18 mouse cellular contexts compared by ENCODE assay signal in genomic region chr1:171515039-171515438, GRCm38 (mm10). TPM values are rescaled to one million over a fixed set of nuclear protein-coding genes. Genes with fewer than 3 reads are reported as not detected.
A peak's percentile ranks its signal among the peaks of the same experiment; 100 is the strongest.
DNase-seq lines count a peak whose midpoint lies in the region; ATAC-seq and TF ChIP-seq lines count a peak whose summit lies in the region.
"Had no signal": no experiment of that assay in that cellular context is flagged by ENCODE, and none has a peak within 500 bp of the region (broad histone marks: within the 10 kb centered on the region; RNA-seq: fewer than 3 reads in every experiment).

No protein-coding gene starts in this region.

- no peak for TF ChIP-seq POLR2A in kidney, adult 2 months (IDR thresholded peaks at IDR 0.05; ENCODE audit: low read depth, low read length)

- H3K27me3 ChIP-seq in kidney, adult 2 months (replicated peaks; ENCODE audit: control insufficient read depth, insufficient read depth, low read length), result no peaks in the 10 kb centered on the region
- H3K27me3 ChIP-seq: embryonic facial prominence, embryonic 12.5 days; heart, embryonic 15.5 days had no signal

- H3K36me3 ChIP-seq in kidney, adult 2 months (ENCODE audit: control insufficient read depth, insufficient read depth, low read length), result no peaks in the 10 kb centered on the region
- H3K36me3 ChIP-seq: embryonic facial prominence, embryonic 12.5 days; forebrain, embryonic 12.5 days; heart, embryonic 15.5 days had no signal

- DNase-seq in kidney, adult 2 months, result no peak
- DNase-seq in kidney, adult 18-20 months, result no peak
- DNase-seq in A20 (ENCODE audit: low read depth, low spot score) (peak; percentile 63), R1 (ENCODE audit: low read depth, low spot score) (peak; percentile 36)
- DNase-seq in layer of hippocampus, postnatal 14 days (ENCODE audit: low spot score in 2 of 2), result no peak
- DNase-seq in ovary, postnatal 14 days (ENCODE audit: low spot score), result no peak
- no peak for DNase-seq in left cerebral cortex, postnatal 10 days (ENCODE audit: extremely low spot score in 1 of 2, low spot score in 2 of 2)
- DNase-seq: cerebellum, adult 9-10 months; gastrocnemius, postnatal 25 days; kidney, postnatal 14 days; lung, embryonic 14.5 days; right cerebral cortex, postnatal 4 days had no signal

- no peaks in the 10 kb centered on the region for H3K4me1 ChIP-seq in kidney, adult 2 months (ENCODE audit: control insufficient read depth, insufficient read depth, low read length)
- H3K4me1 ChIP-seq: embryonic facial prominence, embryonic 12.5 days; forebrain, embryonic 12.5 days; heart, embryonic 15.5 days had no signal

- ATAC-seq in monocyte, adult 5-6 weeks (replicated peaks; ENCODE audit: insufficient number of reproducible peaks, low FRiP score, low TSS enrichment, poor library complexity, severe bottlenecking), result peak; percentile 79

- H3K27ac ChIP-seq in kidney, adult 2 months (ENCODE audit: insufficient read depth, low read depth, low read length), result no peak overlapping the region
- H3K27ac ChIP-seq: embryonic facial prominence, embryonic 12.5 days; forebrain, embryonic 12.5 days; heart, embryonic 15.5 days had no signal

- TF ChIP-seq CTCF in kidney, adult 2 months (conservative IDR thresholded peaks at IDR 0.05; ENCODE audit: insufficient read depth, insufficient read length, low read depth, low read length), result 0 out of 2 replicates have a peak, but pooled peaks have one; percentile 28

- intact Hi-C loops in left cerebral cortex, postnatal 10 days (cut with DNase I), result no loop called here

- 31% methylated on average over 1 of the region's 1 CpGs for WGBS in kidney, adult 2 months

- H3K4me3 ChIP-seq in kidney, adult 2 months (ENCODE audit: insufficient read depth, low read depth, low read length), result no peak overlapping the region
- H3K4me3 ChIP-seq: embryonic facial prominence, embryonic 12.5 days; forebrain, embryonic 12.5 days; heart, embryonic 15.5 days had no signal

RNA-seq across cellular contexts. Expression of gene Alyref2, which starts 11.8 kb away (rescaled TPM):
- polyA plus RNA-seq in kidney, adult 2 months (2012; rRNA removed), result 3.2 and 3.3 TPM in 2 replicates
- total RNA-seq in monocyte, adult 5-6 weeks (2017), result 10.6 to 14.2 TPM (median 11.8 TPM) in 3 replicates
- total RNA-seq in layer of hippocampus, postnatal 14 days (2021), result 1 to 10 TPM; 7.5 to 8.9 TPM
- 1 to 10 TPM; 4.6 to 5.5 TPM for total RNA-seq in left cerebral cortex, postnatal 10 days (2021)

RNA-seq across cellular contexts. Expression of gene Itln1, which starts 20.1 kb away (rescaled TPM):
- polyA plus RNA-seq in kidney, adult 2 months (2012; rRNA removed), result not detected in 2 replicates
- not detected in 3 replicates for total RNA-seq in monocyte, adult 5-6 weeks (2017)
- total RNA-seq in layer of hippocampus, postnatal 14 days (2021), result not detected
- total RNA-seq in left cerebral cortex, postnatal 10 days (2021), result not detected
- total RNA-seq: gastrocnemius, postnatal 25 days; left cerebral cortex, adult 8-10 months; midbrain, postnatal 0 days had no signal
- polyA plus RNA-seq: embryonic facial prominence, embryonic 12.5 days; forebrain, embryonic 12.5 days; heart, embryonic 15.5 days; lung, embryonic 14.5 days; midbrain, postnatal 0 days had no signal

RNA-seq across cellular contexts. Expression of gene Cd244a, which starts 44.0 kb away (rescaled TPM):
- polyA plus RNA-seq in kidney, adult 2 months (2012; rRNA removed), result 0.11 and 0.53 TPM in 2 replicates
- total RNA-seq in monocyte, adult 5-6 weeks (2017), result 232 to 381 TPM (median 239 TPM) in 3 replicates
- total RNA-seq in layer of hippocampus, postnatal 14 days (2021), result not detected
- total RNA-seq in left cerebral cortex, postnatal 10 days (2021), result not detected
- total RNA-seq: gastrocnemius, postnatal 25 days; midbrain, postnatal 0 days had no signal
- polyA plus RNA-seq: forebrain, embryonic 12.5 days; lung, embryonic 14.5 days; midbrain, postnatal 0 days had no signal

Comparison
In these comparisons a context has a peak if more than half of its experiments do, and no peak if none do; other contexts are left out.
1. DNase-seq: peak in A20 (single experiment) and R1 (single experiment); none in kidney, adult 2 months (single experiment), kidney, adult 18-20 months (single experiment), layer of hippocampus, postnatal 14 days (0 of 2), ovary, postnatal 14 days (single experiment) and left cerebral cortex, postnatal 10 days (0 of 2).
2. RNA of gene Cd244a, which starts 44.0 kb away (total RNA-seq): 232 to 381 TPM in monocyte, adult 5-6 weeks; not detected in left cerebral cortex, postnatal 10 days and not detected in layer of hippocampus, postnatal 14 days; every median in the first group is over 100 times any median in the second.